Mouse (Mus musculus) heart, adult 8-10 months (tissue): ENCODE results near the gene Ahdc1. TPM values are rescaled to one million over a fixed set of nuclear protein-coding genes. Genes with fewer than 3 reads are reported as not detected.

Source experiments
- DNase-seq: peaks from one replicate; pipeline ENCODE4 v3.0.0; 2022; ENCODE audit warnings: low spot score
- total RNA-seq, 4 experiments: library from RNA; stranded (reverse); gene quantifications; 2 replicates each; pipeline ENCODE4 v1.2.4; 2022

The Ahdc1 gene
- total RNA-seq, 4 experiments from 2014 or later: 37.5 to 52.5 (median 45.0) TPM

- no peak for DNase-seq
These were observed 6.7 kb downstream of the Ahdc1 start for GRCm38 (mm10) chr4:133017597-133018262.

GRCm38 (mm10) chr4:133018263-133018798, 7.3 kb downstream of the Ahdc1 start:
- no peak for DNase-seq

GRCm38 (mm10) chr4:133020721-133021120, 9.7 kb downstream of the Ahdc1 start:
- DNase-seq: no peak

- no peak for DNase-seq
These were observed 10.2 kb downstream of the Ahdc1 start for GRCm38 (mm10) chr4:133021181-133021671.

- DNase-seq: no peak
These were observed 11.2 kb downstream of the Ahdc1 start for GRCm38 (mm10) chr4:133022217-133022616.

GRCm38 (mm10) chr4:133022954-133023635, 12.0 kb downstream of the Ahdc1 start:
- no peak for DNase-seq

- no peak for DNase-seq
These were observed 12.6 kb downstream of the Ahdc1 start for GRCm38 (mm10) chr4:133023636-133024035.

- no peak for DNase-seq
These were observed 13.3 kb downstream of the Ahdc1 start for GRCm38 (mm10) chr4:133024404-133024803.

- DNase-seq: no peak
These were observed 14.1 kb downstream of the Ahdc1 start for GRCm38 (mm10) chr4:133024969-133025685.

- DNase-seq: no peak
These were observed 15.2 kb downstream of the Ahdc1 start for GRCm38 (mm10) chr4:133026272-133026671.

- no peak for DNase-seq
These were observed 15.8 kb downstream of the Ahdc1 start for GRCm38 (mm10) chr4:133026826-133027375.

- no peak for DNase-seq
These were observed 16.7 kb downstream of the Ahdc1 start for GRCm38 (mm10) chr4:133027721-133028120.

GRCm38 (mm10) chr4:133028193-133028592, 17.1 kb downstream of the Ahdc1 start:
- DNase-seq: no peak

GRCm38 (mm10) chr4:133028875-133029274, 17.8 kb downstream of the Ahdc1 start:
- no peak for DNase-seq

GRCm38 (mm10) chr4:133032410-133033095, 21.5 kb downstream of the Ahdc1 start:
- no peak for DNase-seq

- DNase-seq: no peak
These were observed 23.4 kb downstream of the Ahdc1 start for GRCm38 (mm10) chr4:133034478-133034877.

- no peak for DNase-seq
These were observed 24.4 kb downstream of the Ahdc1 start for GRCm38 (mm10) chr4:133035446-133035845.

GRCm38 (mm10) chr4:133035946-133036345, 24.9 kb downstream of the Ahdc1 start:
- no peak for DNase-seq

GRCm38 (mm10) chr4:133037293-133037692, 26.2 kb downstream of the Ahdc1 start:
- DNase-seq: no peak

- no peak for DNase-seq
These were observed 26.7 kb downstream of the Ahdc1 start for GRCm38 (mm10) chr4:133037798-133038197.

GRCm38 (mm10) chr4:133038521-133039115, 27.6 kb downstream of the Ahdc1 start:
- no peak for DNase-seq
